Mouse (Mus musculus) A20 (cell line): ENCODE measurements around the gene Pde1c.

Experiments used
- DNase-seq: peaks from one replicate; pipeline ENCODE4 v3.0.0-alpha.2; 2011; ENCODE audit warnings: low read depth, low spot score

Gene Pde1c

GRCm38 (mm10) chr6:56099520-56100101, 469.3 kb downstream of the Pde1c start:
- DNase-seq = no peak

- no peak for DNase-seq
Measured at GRCm38 (mm10) chr6:56098427-56098826, 470.5 kb downstream of the Pde1c start.

GRCm38 (mm10) chr6:56076378-56076805, 492.5 kb downstream of the Pde1c start:
- no peak for DNase-seq

- DNase-seq = no peak
Measured at GRCm38 (mm10) chr6:56068516-56068915, 500.4 kb downstream of the Pde1c start.

GRCm38 (mm10) chr6:56066632-56067282, 502.1 kb downstream of the Pde1c start:
- peak; percentile 62 for DNase-seq

GRCm38 (mm10) chr6:56063736-56064135, 505.2 kb downstream of the Pde1c start:
- no peak for DNase-seq

- DNase-seq = peak; percentile 37
Measured at GRCm38 (mm10) chr6:56049104-56049503, 519.8 kb downstream of the Pde1c start.

GRCm38 (mm10) chr6:56048580-56048979, 520.3 kb downstream of the Pde1c start:
- DNase-seq = no peak

GRCm38 (mm10) chr6:56044716-56045115, 524.2 kb downstream of the Pde1c start:
- no peak for DNase-seq

- DNase-seq = no peak
Measured at GRCm38 (mm10) chr6:56044270-56044669, 524.6 kb downstream of the Pde1c start.

GRCm38 (mm10) chr6:56039476-56040055, 529.3 kb downstream of the Pde1c start:
- no peak for DNase-seq

- no peak for DNase-seq
Measured at GRCm38 (mm10) chr6:56035054-56035453, 533.8 kb downstream of the Pde1c start.

- no peak for DNase-seq
Measured at GRCm38 (mm10) chr6:56032231-56032630, 536.7 kb downstream of the Pde1c start.

GRCm38 (mm10) chr6:56029986-56030385, 538.9 kb downstream of the Pde1c start:
- DNase-seq = no peak

- no peak for DNase-seq
Measured at GRCm38 (mm10) chr6:56027966-56028365, 540.9 kb downstream of the Pde1c start.

GRCm38 (mm10) chr6:56027318-56027717, 541.6 kb downstream of the Pde1c start:
- DNase-seq = no peak

- DNase-seq = peak; percentile 13
Measured at GRCm38 (mm10) chr6:56025533-56025932, 543.4 kb downstream of the Pde1c start.
